Mouse (Mus musculus) CH12.LX (cell line): Measurements from ENCODE around the gene Maats1. TPM values are rescaled to one million over a fixed set of nuclear protein-coding genes. Genes with fewer than 3 reads are reported as not detected.

ENCODE experiments used
- DNase-seq: peaks from one replicate; pipeline ENCODE4 v3.0.0-alpha.2; 2013; ENCODE audit errors: extremely low read depth
- H3K27ac ChIP-seq: 2 replicates; pipeline ENCODE4 v1.5.1; 2012; ENCODE audit warnings: low read depth, mild to moderate bottlenecking, control low read depth, moderate library complexity; ENCODE audit not compliant: insufficient read depth
- H3K27me3 ChIP-seq: replicated peaks from 2 replicates; pipeline ENCODE3; 2012; ENCODE audit warnings: inconsistent platforms
- H3K36me3 ChIP-seq, 2 experiments: replicated peaks in 1 of 2; 2 replicates each; pipeline versions ENCODE3 to v1.6.1; 2012; ENCODE audit warnings: inconsistent platforms in 1 of 2, low read length in 1 of 2, mild to moderate bottlenecking in 1 of 2, mixed read lengths in 1 of 2, moderate library complexity in 1 of 2; ENCODE audit not compliant: control insufficient read depth in 1 of 2, insufficient read depth in 1 of 2
- H3K4me1 ChIP-seq, 2 experiments: 2 replicates each; pipeline ENCODE4 v1.6.1; 2012; ENCODE audit warnings: inconsistent platforms in 1 of 2, moderate library complexity in 1 of 2; ENCODE audit not compliant: insufficient read depth in 2 of 2, control insufficient read depth in 1 of 2
- H3K4me2 ChIP-seq: 2 replicates; pipeline ENCODE4 v1.6.1; 2012; ENCODE audit warnings: low read depth, mild to moderate bottlenecking, control low read depth; ENCODE audit not compliant: poor library complexity, insufficient read depth, severe bottlenecking
- H3K4me3 ChIP-seq, 3 experiments: fragments of 150-350 bp in 1 of 3; sonication (generic) in 1 of 3; replicated peaks in 1 of 3; 2 replicates each; pipeline versions ENCODE3 to v1.5.1; 2011 to 2012; ENCODE audit warnings: low read depth in 2 of 3, low read length in 2 of 3, mild to moderate bottlenecking in 2 of 3, moderate library complexity in 2 of 3, control low read depth in 1 of 3, improper control_type of control experiment in 1 of 3, inconsistent platforms in 1 of 3, mixed read lengths in 1 of 3; ENCODE audit not compliant: poor library complexity in 1 of 3
- H3K79me2 ChIP-seq: replicated peaks from 2 replicates; pipeline ENCODE4 v1.6.1; 2012; ENCODE audit warnings: mild to moderate bottlenecking, moderate library complexity; ENCODE audit not compliant: control insufficient read depth, poor library complexity, insufficient read depth, severe bottlenecking; ENCODE audit errors: extremely low read depth
- H3K9ac ChIP-seq: 2 replicates; pipeline ENCODE4 v1.6.1; 2012; ENCODE audit warnings: low read depth, mild to moderate bottlenecking, control low read depth, moderate library complexity; ENCODE audit not compliant: insufficient read depth
- H3K9me3 ChIP-seq: replicated peaks from 2 replicates; pipeline ENCODE3; 2012; ENCODE audit warnings: low read length, inconsistent platforms, mixed read lengths
- BHLHE40 ChIP-seq: IDR thresholded peaks from 2 replicates; pipeline ENCODE4 v1.6.1; 2011; ENCODE audit warnings: mild to moderate bottlenecking, low read depth, low read length, improper control_type of control experiment
- CHD1 ChIP-seq: IDR thresholded peaks from 2 replicates; pipeline ENCODE4 v1.6.1; 2012; ENCODE audit warnings: low read depth, low read length, improper control_type of control experiment, inconsistent platforms
- CHD2 ChIP-seq: IDR thresholded peaks from 2 replicates; pipeline ENCODE4 v1.6.1; 2011; ENCODE audit warnings: low read length, improper control_type of control experiment
- CTCF ChIP-seq, 2 experiments: IDR thresholded peaks in 1 of 2; conservative IDR thresholded peaks in 1 of 2; 2 replicates each; pipeline ENCODE4 v1.5.1; 2011 to 2012; ENCODE audit warnings: low read depth in 2 of 2, low read length in 2 of 2, improper control_type of control experiment in 1 of 2, inconsistent platforms in 1 of 2, mild to moderate bottlenecking in 1 of 2, moderate library complexity in 1 of 2
- E2F4 ChIP-seq: IDR thresholded peaks from 2 replicates; pipeline ENCODE4 v1.6.1; 2011; ENCODE audit warnings: low read depth, low read length, improper control_type of control experiment; ENCODE audit not compliant: insufficient replicate concordance
- ELF1 ChIP-seq: IDR thresholded peaks from 2 replicates; pipeline ENCODE4 v1.6.1; 2014; ENCODE audit warnings: low read depth, mild to moderate bottlenecking, inconsistent platforms, low read length, improper control_type of control experiment
- EP300 ChIP-seq: IDR thresholded peaks from 2 replicates; pipeline ENCODE4 v1.6.1; 2011; ENCODE audit warnings: low read length, improper control_type of control experiment
- ETS1 ChIP-seq: conservative IDR thresholded peaks from 2 replicates; pipeline ENCODE4 v1.6.1; 2012; ENCODE audit warnings: low read depth, mild to moderate bottlenecking, inconsistent platforms, low read length, improper control_type of control experiment, moderate library complexity
- GABPA ChIP-seq: IDR thresholded peaks from 2 replicates; pipeline ENCODE4 v1.6.1; 2012; ENCODE audit warnings: low read depth, low read length, improper control_type of control experiment, inconsistent platforms; ENCODE audit not compliant: insufficient replicate concordance
- HCFC1 ChIP-seq: IDR thresholded peaks from 2 replicates; pipeline ENCODE4 v1.6.1; 2012; ENCODE audit warnings: low read depth, mild to moderate bottlenecking, inconsistent platforms, low read length, improper control_type of control experiment
- IRF4 ChIP-seq: IDR thresholded peaks from 2 replicates; pipeline ENCODE4 v1.6.1; 2014; ENCODE audit warnings: low read depth, mild to moderate bottlenecking, inconsistent platforms, low read length, improper control_type of control experiment
- JUND ChIP-seq: conservative IDR thresholded peaks from 2 replicates; pipeline ENCODE4 v1.6.1; 2011; ENCODE audit warnings: low read depth, low read length, improper control_type of control experiment
- KAT2A ChIP-seq: IDR thresholded peaks from 2 replicates; pipeline ENCODE4 v1.6.1; 2012; ENCODE audit warnings: low read length, improper control_type of control experiment, inconsistent platforms; ENCODE audit not compliant: insufficient replicate concordance
- MAFK ChIP-seq: IDR thresholded peaks from 2 replicates; pipeline ENCODE4 v1.6.1; 2011; ENCODE audit warnings: low read length, improper control_type of control experiment; ENCODE audit not compliant: insufficient replicate concordance
- MAX ChIP-seq: IDR thresholded peaks from 2 replicates; pipeline ENCODE4 v1.6.1; 2011; ENCODE audit warnings: low read length, improper control_type of control experiment
- MAZ ChIP-seq: IDR thresholded peaks from 2 replicates; pipeline ENCODE4 v1.6.1; 2012; ENCODE audit warnings: low read depth, mild to moderate bottlenecking, inconsistent platforms, low read length, improper control_type of control experiment, moderate library complexity
- MEF2A ChIP-seq: IDR thresholded peaks from 2 replicates; pipeline ENCODE4 v1.6.1; 2014; ENCODE audit warnings: low read depth, mild to moderate bottlenecking, inconsistent platforms, low read length, improper control_type of control experiment, borderline replicate concordance
- MXI1 ChIP-seq: IDR thresholded peaks from 2 replicates; pipeline ENCODE4 v1.6.1; 2011; ENCODE audit warnings: mild to moderate bottlenecking, low read depth, low read length, improper control_type of control experiment
- MYC ChIP-seq: IDR thresholded peaks from 2 replicates; pipeline ENCODE4 v1.6.1; 2011; ENCODE audit warnings: low read depth, mild to moderate bottlenecking, improper control_type of control experiment, low read length
- NELFE ChIP-seq: IDR thresholded peaks from 2 replicates; pipeline ENCODE4 v1.6.1; 2011; ENCODE audit warnings: low read depth, low read length, improper control_type of control experiment
- PAX5 ChIP-seq: IDR thresholded peaks from 2 replicates; pipeline ENCODE4 v1.6.1; 2012; ENCODE audit warnings: low read length, inconsistent platforms, mixed read lengths
- POLR2A ChIP-seq: IDR thresholded peaks from 2 replicates; pipeline ENCODE4 v1.6.1; 2011; ENCODE audit warnings: low read depth, mild to moderate bottlenecking, improper control_type of control experiment, low read length
- RAD21 ChIP-seq: IDR thresholded peaks from 2 replicates; pipeline ENCODE4 v1.6.1; 2011; ENCODE audit warnings: low read depth, mild to moderate bottlenecking, low read length, improper control_type of control experiment, moderate library complexity
- RCOR1 ChIP-seq: conservative IDR thresholded peaks from 2 replicates; pipeline ENCODE4 v1.6.1; 2012; ENCODE audit warnings: low read depth, mild to moderate bottlenecking, inconsistent platforms, low read length, improper control_type of control experiment
- SIN3A ChIP-seq: IDR thresholded peaks from 2 replicates; pipeline ENCODE4 v1.6.1; 2012; ENCODE audit warnings: low read length, improper control_type of control experiment, inconsistent platforms
- SMC3 ChIP-seq: IDR thresholded peaks from 2 replicates; pipeline ENCODE4 v1.6.1; 2011; ENCODE audit warnings: low read depth, low read length, improper control_type of control experiment
- TCF12 ChIP-seq: IDR thresholded peaks from 2 replicates; pipeline ENCODE4 v1.6.1; 2014; ENCODE audit warnings: low read depth, mild to moderate bottlenecking, inconsistent platforms, low read length, improper control_type of control experiment
- UBTF ChIP-seq: IDR thresholded peaks from 2 replicates; pipeline ENCODE4 v1.6.1; 2012; ENCODE audit warnings: low read depth, mild to moderate bottlenecking, inconsistent platforms, low read length, improper control_type of control experiment, moderate library complexity
- USF2 ChIP-seq: conservative IDR thresholded peaks from 2 replicates; pipeline ENCODE4 v1.6.1; 2011; ENCODE audit warnings: low read depth, low read length, improper control_type of control experiment
- ZC3H11A ChIP-seq: IDR thresholded peaks from 2 replicates; pipeline ENCODE4 v1.6.1; 2012; ENCODE audit warnings: low read depth, mild to moderate bottlenecking, inconsistent platforms, low read length, improper control_type of control experiment
- ZKSCAN1 ChIP-seq: IDR thresholded peaks from 2 replicates; pipeline ENCODE4 v1.6.1; 2012; ENCODE audit warnings: low read depth, inconsistent platforms, low read length, improper control_type of control experiment, borderline replicate concordance
- ZMIZ1 ChIP-seq: IDR thresholded peaks from 2 replicates; pipeline ENCODE4 v1.6.1; 2012; ENCODE audit warnings: low read depth, mild to moderate bottlenecking, inconsistent platforms, low read length, improper control_type of control experiment
- ZNF384 ChIP-seq: IDR thresholded peaks from 2 replicates; pipeline ENCODE4 v1.6.1; 2012; ENCODE audit warnings: low read depth, low read length, improper control_type of control experiment, inconsistent platforms
- dilution Hi-C: fragments of 300-500 bp; cut with MboI; formaldehyde crosslinking; loops from 2 replicates; pipeline ENCODE4 v1.14.3; 2020; ENCODE audit warnings: low sequenced_read_pairs; ENCODE audit not compliant: extremely low pct_unique_long_range_greater_than_20kb, extremely low pct_ligation_motif_present
- in situ Hi-C: fragments of 300-500 bp; cut with MboI; formaldehyde crosslinking; loops from 3 replicates; pipeline ENCODE4 v1.14.3; 2019; ENCODE audit warnings: low sequenced_read_pairs, low pct_ligation_motif_present, low pct_unique_long_range_greater_than_20kb, mixed read lengths
- polyA plus RNA-seq: library from polyadenylated mRNA; unstranded; fragments of >175 nt; gene quantifications from 2 replicates; pipeline ENCODE4 v1.2.1, GENCODE M21; 2012; ENCODE audit warnings: low read depth; ENCODE audit not compliant: insufficient read length
- total RNA-seq, 2 experiments: library from RNA; depleted of rRNA; stranded (reverse); fragments of 300-350 nt in 1 of 2; fragments of >200 nt in 1 of 2; gene quantifications; 2 replicates each; pipeline ENCODE4 v1.2.3; 2012 to 2014

The Maats1 gene
- total and polyA plus RNA-seq, 3 experiments, result 1.9 to 3.9 (median 2.0) TPM

GRCm38 (mm10) chr16:38324311-38324710, 17.6 kb downstream of the Maats1 start:
- no peaks in the 10 kb centered on the region for H3K79me2 ChIP-seq
- H3K4me1 ChIP-seq, result peaks cover 14 to 29% of the 10 kb centered on the region in 2 experiments
- no peaks in the 10 kb centered on the region for H3K9me3 ChIP-seq
- no peak overlapping the region for H3K4me3 ChIP-seq
- no peak for DNase-seq
- dilution Hi-C loops, result no loop called here
- no peak overlapping the region for H3K9ac ChIP-seq
- H3K27me3 ChIP-seq, result no peaks in the 10 kb centered on the region
- in situ Hi-C loops, result no loop called here
- no peak overlapping the region for H3K27ac ChIP-seq
- no peaks in the 10 kb centered on the region for H3K36me3 ChIP-seq
- no peak for TF ChIP-seq JUND
- TF ChIP-seq, all 38 proteins: peak for 0
- H3K4me2 ChIP-seq, result no peak overlapping the region

GRCm38 (mm10) chr16:38321452-38321935, 20.4 kb downstream of the Maats1 start:
- H3K4me3 ChIP-seq, result no peak overlapping the region
- dilution Hi-C loops, result no loop called here
- TF ChIP-seq RCOR1 (peak; percentile 67; the same call in 1 of the 2 replicates), ETS1 (peak; percentile 78), ZC3H11A (no peak), ZMIZ1 (no peak), TCF12 (peak; percentile 58), SIN3A (peak; percentile 50; the same call in 1 of the 2 replicates), ELF1 (peak; percentile 59; the same call in 1 of the 2 replicates), MEF2A (peak; percentile 48; the same call in 1 of the 2 replicates), CHD1 (no peak), KAT2A (no peak), SMC3 (peak; percentile 75), MXI1 (0 out of 2 replicates have a peak, but pooled peaks have one; percentile 64), CHD2 (no peak), NELFE (no peak), JUND (peak; percentile 86), USF2 (no peak), UBTF (no peak), POLR2A (no peak), MYC (peak; percentile 9; the same call in 1 of the 2 replicates), MAX (no peak), MAFK (peak; percentile 94), HCFC1 (no peak; the same call in 1 of the 2 replicates), MAZ (no peak), ZKSCAN1 (no peak), PAX5 (no peak), EP300 (peak; percentile 69), ZNF384 (peak; percentile 44; the same call in 1 of the 2 replicates), IRF4 (peak; percentile 95), E2F4 (no peak), CTCF (conservative IDR thresholded peaks at IDR 0.05 in 1 of 2, IDR thresholded peaks at IDR 0.05 in 1 of 2; ENCODE audit: low read depth in 2 of 2, low read length in 2 of 2) (peak; percentile 47 to 87; a peak in 3 of 4 replicates), GABPA (no peak), BHLHE40 (no peak), RAD21 (peak; percentile 57)

More at GRCm38 (mm10) chr16:38321452-38321935, 20.4 kb downstream of the Maats1 start:
- Histone ChIP-seq H3K9ac (no peak overlapping the region), H3K79me2 (no peaks in the 10 kb centered on the region), H3K4me2 (peak overlapping the region; percentile 37), H3K4me1 (peaks cover 9 to 13% of the 10 kb centered on the region in 2 experiments; a peak in 3 of 4 replicates), H3K27me3 (no peaks in the 10 kb centered on the region), H3K36me3 (no peaks in the 10 kb centered on the region), H3K9me3 (no peaks in the 10 kb centered on the region), H3K27ac (no peak overlapping the region)
- peak; percentile 95 for DNase-seq
- in situ Hi-C loops, result no loop called here
